Mouse (Mus musculus) gastrocnemius, postnatal 14 days (tissue): ENCODE data around the gene Emc10. TPM values are rescaled to one million over a fixed set of nuclear protein-coding genes. Genes with fewer than 3 reads are reported as not detected.

ENCODE experiments used
- DNase-seq: peaks from one replicate; pipeline ENCODE4 v3.0.0; 2021; ENCODE audit warnings: mixed read lengths
- intact Hi-C: fragments of 180-260 bp; cut with DNase I; formaldehyde crosslinking; loops from one replicate; pipeline ENCODE4 v1.15.1; 2025; ENCODE audit warnings: low total_unique reads
- total RNA-seq, 2 experiments: library from RNA; stranded (reverse); gene quantifications; 2 replicates each; pipeline ENCODE4 v1.2.3; 2021

Gene Emc10
- total RNA-seq, 2 experiments from 2014 or later = 44.1 to 48.8 TPM

DNA sequence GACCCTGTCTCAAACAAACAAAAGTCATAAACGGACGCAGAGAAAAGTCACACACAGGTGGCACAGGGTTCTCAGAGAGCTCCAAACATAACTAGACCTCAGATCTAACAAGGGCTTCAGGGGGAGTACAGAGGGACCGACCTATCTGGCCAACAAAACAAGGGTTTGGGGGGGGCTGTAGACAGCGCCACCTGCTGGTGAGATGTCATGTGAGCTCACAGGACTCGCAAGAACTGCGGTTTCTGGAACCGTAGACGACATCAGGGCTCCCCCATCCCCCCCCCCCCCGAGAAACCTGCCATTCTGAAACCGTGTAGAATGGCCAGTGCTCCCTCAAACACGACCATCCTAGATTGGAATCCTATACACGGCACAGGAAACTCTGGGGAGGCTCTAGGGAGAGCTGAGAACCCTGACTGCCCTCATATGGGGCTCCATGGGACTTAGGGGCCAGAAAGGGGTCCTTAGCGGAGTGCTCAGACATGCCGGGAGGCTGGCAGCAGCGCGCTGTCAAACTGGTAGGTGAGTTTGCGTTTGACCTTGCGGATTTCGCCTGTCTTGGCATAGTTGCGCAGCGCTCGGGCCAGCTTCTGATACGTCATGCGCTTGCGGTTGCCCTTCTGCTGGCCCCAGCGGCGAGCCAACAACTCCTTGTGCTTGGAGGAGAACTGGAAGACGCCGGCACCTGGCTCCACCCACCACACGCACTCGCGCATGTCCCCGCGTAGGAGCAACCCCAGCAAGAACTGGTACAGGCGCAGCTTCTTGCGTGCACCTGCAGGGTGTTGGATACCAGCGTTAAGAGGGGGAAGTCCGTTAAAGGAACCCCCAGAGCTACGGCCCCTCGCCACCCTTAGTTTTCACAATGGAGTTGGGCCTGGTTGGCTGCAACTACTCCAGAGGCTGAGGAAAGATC lies 31.4 kb upstream of the Emc10 start:
- intact Hi-C loops = no loop called here
- DNase-seq = peak; percentile 77

DNA sequence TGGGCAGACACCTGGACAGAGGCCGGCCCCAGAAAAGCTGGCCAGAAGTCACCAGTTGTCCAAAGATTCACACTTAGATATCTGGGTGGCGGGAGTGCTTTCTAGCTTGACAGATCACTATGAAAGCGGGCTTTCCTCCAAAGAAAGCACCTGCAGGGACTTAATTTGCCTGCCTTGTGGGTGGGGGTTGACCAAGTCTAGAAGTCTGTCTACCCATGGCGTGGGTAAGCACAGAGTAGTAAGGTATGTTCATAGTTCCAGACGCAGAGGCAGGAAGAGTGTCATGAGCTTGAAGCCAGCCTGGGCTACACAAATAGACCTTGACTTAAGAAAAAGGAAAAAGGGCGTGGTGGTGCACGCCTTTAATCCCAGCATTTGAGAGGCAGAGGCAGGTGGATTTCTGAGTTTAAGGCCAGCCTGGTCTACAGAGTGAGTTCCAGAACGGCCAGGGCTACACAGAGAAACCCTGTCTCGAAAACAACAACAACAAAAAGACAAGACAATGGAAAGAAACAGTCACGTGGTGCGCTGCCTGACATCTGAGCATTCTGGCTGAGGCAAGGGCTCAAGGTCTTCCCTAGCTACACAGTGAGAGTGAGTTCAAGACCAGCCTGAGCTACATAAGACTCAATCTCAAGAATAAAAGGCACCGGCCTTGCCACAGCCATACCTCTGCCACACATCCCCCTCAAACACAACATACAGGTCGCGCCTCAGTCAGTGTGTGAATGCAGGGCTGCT lies 30.3 kb upstream of the Emc10 start:
- no peak for DNase-seq
- intact Hi-C loops = no loop called here

DNA sequence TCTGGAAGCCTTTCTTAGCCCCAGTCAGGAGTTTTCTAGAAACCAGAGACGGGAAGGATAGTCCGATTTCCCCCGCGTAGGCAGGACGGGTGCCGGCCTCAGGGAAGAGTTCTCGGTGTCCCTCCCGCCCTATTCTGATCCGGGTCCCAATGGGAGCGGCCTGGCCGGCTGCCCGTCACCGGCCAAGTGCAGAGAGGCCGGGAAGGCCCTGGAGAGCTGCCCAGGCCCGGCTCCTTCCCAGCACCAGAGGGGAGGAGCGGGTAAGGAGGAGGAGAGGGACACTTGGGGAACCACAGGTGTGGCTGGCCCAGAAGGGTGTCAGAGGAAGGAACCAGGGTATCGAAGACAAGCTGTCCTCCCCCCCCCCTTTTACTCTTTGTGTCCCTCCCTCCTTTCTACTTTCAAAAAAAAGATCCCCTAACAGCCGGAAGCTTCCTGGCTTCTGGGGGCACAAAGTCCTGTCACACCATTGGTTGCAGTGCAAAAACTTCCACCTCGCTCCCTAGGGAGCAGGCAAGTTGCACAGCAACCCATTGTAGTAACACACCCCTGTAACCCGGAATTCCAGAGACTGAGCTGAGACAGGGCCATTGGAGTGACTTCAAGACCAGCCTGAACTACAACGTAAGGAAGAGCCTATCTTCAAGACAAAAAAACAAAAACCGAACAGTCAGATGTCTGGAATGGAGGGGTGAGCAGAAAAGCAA lies 28.9 kb upstream of the Emc10 start:
- DNase-seq = peak; percentile 93
- intact Hi-C loops = no loop called here

DNA sequence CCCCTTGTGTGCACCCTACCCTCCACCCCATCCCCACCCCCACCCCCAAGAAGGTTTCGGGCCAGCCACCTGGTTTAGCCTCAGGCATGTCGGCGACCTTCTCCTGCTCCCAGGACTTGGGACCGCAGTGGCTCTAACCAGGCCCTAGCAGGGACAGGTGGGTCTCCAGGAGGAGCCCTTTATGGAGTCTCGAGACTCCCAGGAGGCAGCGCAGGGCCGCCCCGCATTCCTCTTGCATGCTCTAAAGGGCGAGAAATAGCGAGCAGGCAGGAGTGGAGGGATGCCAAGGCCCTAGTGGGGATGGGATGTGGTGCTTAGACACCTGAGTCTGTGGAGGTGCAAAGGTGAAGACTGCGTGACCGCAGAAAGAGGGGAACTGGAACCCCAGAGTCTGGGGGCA lies 28.2 kb upstream of the Emc10 start, which contains the start of gene Mybpc2:
Gene Mybpc2 (minus strand): TSS at position 155 of the 400 bp plus-strand sequence.
- peak; percentile 81 for DNase-seq
- intact Hi-C loops = loop anchor here (5.0 kb wide), 1 partner anchor 38 kb away; no protein-coding TSS in a partner anchor

DNA sequence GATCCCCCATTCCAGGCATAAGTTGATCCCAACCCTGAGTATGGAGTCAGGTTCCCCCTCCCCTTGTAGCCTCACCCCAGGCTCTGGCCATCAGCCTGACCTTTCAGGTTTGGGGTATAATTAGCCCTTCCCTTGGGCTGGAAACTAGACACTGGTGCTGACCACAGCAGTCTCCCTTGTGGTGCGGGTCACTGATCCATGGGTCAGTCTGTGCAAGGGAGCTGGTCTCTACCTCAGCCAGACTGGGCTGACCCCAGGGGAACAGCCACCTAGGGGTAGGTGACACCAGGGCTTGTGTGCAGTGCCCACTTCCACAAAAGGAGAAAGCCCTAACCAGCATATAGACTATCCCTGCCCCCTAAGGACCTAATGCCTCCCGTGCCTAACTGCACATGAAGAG lies 26.7 kb upstream of the Emc10 start:
- intact Hi-C loops = loop anchor here (5.0 kb wide), 1 partner anchor 39 kb away; no protein-coding TSS in a partner anchor
- peak; percentile 64 for DNase-seq

DNA sequence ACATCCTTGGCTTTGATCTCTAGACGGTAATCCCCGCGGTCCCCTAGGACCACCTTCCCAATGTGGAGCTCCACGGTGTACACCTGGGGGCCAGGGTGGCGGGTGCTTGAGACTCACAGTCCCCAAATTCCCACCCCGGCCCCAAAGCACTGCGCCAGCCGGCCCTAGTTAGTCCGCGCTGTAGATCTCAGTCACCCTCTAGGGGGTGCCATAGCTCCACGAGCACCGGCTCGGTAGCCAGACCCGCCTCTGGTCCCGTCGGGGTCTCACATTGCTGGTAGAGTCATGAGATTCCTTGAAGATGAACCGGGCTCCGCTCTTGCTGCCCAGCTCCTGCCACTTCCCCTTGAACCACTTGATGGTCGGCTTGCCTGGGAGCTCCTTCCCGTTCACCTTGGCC lies 25.4 kb upstream of the Emc10 start:
- intact Hi-C loops = loop anchor here (5.0 kb wide), 1 partner anchor 41 kb away; no protein-coding TSS in a partner anchor
- DNase-seq = peak; percentile 69

DNA sequence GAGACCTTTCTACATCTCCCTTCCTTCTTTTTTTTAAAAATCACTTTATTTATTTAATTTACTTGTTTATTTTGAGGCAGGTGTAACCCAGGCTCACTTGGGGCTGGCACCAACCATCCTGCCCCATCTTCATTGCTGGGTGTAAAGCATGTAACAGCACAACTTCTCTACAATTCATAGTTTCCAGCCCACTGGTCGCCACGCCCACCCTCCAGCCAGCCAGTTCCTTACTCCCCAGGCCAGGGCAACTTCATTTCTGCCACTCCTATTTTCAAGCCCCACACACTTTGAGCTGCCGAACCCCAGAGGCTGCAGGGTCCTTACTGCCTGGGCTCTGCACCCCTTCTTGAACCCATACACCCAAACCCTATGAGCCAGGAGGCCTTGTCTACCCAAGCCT lies 24.7 kb upstream of the Emc10 start:
- DNase-seq = no peak
- intact Hi-C loops = loop anchor here (5.0 kb wide), 1 partner anchor 41 kb away; no protein-coding TSS in a partner anchor

DNA sequence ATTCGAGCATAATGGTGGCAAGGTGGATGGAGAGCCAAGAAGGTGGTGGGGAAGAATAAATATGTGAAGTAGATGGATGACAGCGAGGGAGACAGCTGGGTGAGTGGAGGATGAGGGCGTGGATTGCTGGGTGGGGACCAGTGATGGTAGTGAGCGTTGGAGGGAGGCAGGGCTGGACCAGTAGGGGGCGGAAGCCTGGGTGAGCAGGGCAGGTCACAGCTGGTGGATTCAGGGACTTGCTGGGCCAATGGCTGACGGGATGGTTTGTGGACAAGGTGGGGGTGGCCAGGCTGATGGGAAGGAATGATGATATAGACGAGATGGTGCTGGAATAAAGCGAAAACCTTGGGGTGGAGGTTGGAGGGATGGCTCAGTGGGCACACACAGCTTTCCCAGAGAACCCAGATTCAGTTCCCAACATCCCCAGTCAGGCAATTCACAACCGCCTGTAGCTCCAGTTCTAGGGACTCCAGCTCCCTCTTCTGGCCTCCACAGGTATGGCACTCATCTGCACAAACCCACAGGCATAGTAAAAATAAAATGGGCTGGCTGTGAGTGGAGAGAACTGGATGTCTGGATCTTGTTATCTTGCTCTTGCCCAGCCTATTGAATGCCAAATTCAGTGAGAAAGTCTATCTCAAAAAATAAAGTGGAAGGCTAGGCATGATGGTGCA lies 23.0 kb upstream of the Emc10 start:
- intact Hi-C loops = no loop called here
- DNase-seq = no peak

DNA sequence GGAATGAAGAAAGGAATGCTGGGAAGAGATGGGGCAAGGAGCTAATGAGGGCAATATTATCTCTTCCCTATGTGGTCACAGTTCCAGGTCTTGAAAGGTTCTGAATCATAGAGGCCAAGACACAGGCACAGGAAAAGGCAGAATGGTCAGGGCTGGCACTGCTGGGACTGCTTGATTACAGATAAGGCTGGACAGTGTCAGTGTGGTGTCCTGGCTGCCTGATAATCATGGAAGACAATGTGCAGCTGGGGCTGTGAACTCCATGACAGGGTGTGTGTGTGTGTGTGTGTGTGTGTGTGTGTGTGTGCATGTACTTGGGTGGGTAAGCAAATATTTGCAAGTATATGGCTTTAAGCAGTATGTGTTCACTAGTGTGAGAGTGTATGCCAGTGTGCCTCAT lies 11.2 kb upstream of the Emc10 start:
- DNase-seq = no peak
- intact Hi-C loops = no loop called here

DNA sequence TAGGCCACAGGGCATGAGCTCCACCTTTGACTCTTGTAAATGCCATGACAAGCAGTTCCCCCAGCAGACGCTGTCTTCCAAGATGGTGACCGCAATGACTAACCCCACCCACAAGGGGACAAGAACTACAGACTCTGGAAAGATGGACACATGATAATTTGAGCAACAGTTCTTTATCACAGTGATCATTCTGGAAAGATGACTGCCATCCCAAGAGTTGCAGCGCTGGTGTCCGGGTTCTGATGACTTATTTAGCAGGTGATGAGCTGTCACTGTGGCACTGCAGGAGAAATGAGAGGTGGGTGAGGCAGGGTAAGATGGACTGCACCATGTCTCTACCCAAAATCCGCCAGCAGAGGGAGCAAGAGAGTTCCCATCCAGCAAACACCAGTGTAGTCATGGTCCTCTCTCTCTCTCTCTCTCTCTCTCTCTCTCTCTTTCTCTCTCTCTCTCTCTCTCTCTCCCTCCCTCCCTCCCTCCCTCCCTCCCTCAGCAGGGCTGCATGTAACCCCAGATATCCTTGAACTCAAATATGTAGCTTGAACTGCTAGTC lies 5.3 kb upstream of the Emc10 start:
- peak; percentile 59 for DNase-seq
- intact Hi-C loops = loop anchor here (5.0 kb wide), 1 partner anchor 51 kb away; the partner anchor contains the start of gene Nr1h2

DNA sequence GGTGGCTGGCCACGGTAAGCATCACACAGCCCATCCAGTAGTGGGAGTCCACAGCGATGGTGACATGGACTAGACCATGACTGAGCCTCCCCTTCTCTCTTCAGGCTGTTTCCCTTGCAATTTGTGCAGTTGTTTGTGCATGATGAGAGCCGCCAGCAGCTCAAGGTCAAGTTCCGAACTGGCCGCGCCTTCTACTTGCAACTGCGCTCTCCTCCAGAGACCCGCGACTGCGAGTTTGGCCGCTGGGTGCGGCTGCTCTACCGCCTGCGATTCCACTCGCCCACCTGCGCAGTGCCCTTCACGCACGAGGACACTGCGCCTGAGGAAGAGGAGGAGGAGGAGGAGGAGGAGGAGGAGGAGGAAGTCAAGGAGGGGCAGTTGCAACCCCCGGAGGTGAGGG lies 3.7 kb upstream of the Emc10 start:
- intact Hi-C loops = loop anchor here (5.0 kb wide), 1 partner anchor 52 kb away; the partner anchor contains the start of gene Nr1h2
- no peak for DNase-seq

DNA sequence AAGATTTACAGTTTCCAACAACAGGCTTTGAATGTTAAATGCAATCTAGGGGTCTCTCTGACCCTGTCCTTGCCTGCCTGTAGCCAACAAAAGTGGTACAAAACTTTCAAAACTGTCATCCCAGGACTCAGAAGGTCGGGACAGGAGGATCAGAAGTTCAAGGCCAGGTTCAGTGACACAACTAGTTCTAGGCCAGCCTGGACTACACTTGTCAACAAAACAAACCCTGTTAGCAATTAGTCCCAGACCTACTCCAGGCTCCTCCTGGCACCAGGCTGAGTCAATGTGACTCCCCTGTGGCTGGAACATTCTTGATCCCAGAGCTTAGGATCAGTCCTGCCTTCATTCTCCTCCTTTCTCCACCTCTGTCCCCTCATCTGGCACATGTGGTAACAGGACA lies 2.6 kb upstream of the Emc10 start:
- DNase-seq = no peak
- intact Hi-C loops = no loop called here

DNA sequence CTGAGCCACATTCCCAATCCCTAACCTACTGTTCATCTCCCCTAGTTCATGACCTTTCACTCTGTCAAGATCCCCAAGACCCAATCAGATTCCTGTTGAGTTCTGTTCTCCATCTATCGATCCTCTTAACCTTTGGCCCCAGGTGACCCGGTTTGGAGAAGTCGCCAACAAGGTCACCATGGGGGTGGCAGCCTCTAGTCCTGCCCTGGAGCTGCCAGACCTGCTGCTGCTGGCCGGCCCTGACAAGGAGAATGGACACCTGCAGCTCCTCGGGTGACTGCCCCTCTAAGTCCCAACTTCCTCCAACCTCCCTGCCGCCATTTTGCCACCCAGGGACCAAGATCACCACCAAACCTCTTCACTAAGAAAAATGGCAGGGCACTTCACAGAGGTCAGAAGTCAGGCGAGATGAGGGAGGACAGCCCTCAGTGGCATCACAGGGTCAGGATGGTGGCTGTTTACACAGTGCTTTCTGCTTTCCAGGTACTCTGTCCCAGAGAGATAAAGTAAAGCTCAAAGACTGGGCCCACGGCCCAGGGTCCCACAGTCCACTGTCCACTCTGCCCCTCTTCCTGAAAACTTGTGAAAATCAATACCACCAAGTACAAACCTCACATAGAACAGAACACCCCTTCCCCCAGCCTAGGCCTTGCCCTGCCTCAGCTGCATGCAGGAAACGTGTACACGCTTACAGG lies 1.2 kb upstream of the Emc10 start:
- intact Hi-C loops = no loop called here
- DNase-seq = no peak

DNA sequence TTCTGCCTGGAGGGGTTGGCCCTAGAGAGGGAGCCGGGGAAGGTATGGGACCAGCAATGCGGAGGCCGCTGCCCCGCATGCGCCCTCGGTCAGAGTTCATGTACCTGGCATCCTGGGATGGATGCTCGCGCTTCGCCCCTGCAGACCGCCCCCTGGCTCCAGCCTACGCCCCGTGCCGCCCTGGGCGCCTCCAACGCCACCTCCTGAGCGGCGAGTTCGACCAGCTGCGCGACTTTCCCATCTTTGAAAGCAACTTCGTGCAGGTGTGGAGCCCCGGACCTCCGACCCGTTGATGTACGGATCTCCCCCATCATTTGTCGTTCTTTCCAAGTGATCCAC lies 411 bp upstream of the Emc10 start:
- DNase-seq = no peak
- intact Hi-C loops = no loop called here

DNA sequence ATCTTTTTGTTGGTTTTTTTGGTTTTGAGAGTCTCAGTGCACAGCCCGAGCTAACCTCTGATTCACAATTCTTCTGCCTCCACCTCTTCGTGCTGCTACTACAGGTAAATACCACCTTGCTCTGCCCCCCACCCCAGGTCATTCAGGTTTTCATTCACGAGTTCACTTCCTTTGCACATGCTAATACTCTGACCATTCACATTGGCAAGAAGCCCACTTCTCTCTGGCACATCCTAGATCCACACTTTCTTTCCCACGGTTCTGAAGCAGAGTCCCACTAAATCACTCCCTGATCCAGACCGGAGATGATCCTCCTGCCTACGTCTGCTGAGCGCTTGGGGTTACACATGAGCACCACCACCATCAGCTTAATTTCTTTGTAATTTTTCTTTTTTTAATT lies 1.2 kb downstream of the Emc10 start:
- intact Hi-C loops = no loop called here
- no peak for DNase-seq

DNA sequence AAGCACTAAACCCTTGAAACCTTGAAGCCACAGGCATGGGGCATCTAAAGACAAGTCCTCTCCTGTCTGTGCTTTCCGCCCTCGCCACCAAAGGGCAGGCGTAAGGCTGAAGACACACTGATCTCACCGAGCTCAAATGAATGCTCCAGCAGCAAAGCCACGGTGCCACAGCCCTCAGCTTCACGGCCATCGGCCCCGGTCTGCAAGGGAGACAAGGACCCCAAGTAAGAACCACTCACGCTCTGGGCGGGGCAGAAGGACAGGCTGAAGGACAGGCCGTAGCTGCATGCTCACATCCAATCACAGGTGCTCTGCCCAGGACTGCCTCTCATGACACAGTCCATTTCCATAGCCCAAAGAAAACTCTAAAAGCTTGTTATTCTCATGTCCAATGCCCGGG lies 1.6 kb downstream of the Emc10 start:
- intact Hi-C loops = no loop called here
- no peak for DNase-seq

DNA sequence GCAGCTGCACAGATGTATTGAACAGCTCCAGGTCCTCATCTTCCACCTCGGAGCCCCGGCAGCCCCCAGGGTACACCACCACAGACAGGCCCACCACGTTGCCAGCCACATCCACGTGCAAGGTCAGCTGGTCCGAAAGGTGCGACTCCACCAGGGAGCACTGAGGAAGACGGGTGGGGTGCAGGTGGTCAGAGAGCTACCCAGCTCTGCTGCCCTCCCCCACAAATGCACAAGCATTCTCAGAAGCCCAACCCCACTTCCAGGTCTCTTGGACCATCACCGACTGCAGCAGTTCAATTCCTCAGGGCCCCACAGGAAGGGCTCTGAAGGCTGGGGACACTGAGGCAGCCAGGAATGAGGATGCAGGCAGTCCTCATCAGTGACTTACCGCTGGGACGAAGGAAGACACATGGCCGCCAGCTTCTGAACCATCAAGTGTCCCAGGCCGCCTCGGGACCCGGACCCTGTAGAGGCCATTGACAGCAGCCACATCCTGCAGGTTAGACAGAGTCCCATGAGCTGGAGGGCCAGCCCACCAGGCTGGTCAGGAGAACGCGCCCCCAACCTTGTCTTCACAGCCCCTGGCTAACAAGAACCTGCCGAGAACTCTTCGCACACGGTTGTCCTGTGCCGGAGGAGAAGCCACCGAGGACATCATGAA lies 4.0 kb downstream of the Emc10 start:
- no peak for DNase-seq
- intact Hi-C loops = no loop called here

DNA sequence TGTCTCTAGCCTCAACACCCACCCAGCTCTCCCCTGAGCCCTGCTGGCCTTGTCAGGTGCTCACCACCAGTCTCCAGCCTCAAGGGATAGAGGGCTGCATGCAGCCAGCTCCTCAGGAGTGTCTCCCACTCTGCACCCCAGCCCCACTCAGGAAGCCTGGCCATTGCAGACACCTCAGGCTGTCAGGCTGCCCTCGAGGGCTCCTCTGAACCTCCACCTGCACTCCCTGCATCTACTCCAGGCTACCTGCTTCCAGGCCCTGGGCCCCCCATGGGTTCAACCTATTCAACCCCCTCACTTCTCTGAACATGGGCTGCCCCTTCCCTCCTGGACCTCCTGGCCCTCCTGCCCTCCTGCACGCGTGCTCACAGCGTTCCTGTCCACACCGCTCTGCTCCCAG lies 4.9 kb downstream of the Emc10 start:
- intact Hi-C loops = no loop called here
- no peak for DNase-seq
